Mouse (Mus musculus) c-Kit-negative CD71-positive TER-119-positive erythroid progenitor cells, embryonic 14.5 days (primary cell): ENCODE data around the gene Cadm1.

Experiments used
- DNase-seq: peaks from one replicate; pipeline ENCODE4 v3.0.0-alpha.2; 2013; ENCODE audit warnings: low read depth, low spot score

Cadm1 gene

DNA sequence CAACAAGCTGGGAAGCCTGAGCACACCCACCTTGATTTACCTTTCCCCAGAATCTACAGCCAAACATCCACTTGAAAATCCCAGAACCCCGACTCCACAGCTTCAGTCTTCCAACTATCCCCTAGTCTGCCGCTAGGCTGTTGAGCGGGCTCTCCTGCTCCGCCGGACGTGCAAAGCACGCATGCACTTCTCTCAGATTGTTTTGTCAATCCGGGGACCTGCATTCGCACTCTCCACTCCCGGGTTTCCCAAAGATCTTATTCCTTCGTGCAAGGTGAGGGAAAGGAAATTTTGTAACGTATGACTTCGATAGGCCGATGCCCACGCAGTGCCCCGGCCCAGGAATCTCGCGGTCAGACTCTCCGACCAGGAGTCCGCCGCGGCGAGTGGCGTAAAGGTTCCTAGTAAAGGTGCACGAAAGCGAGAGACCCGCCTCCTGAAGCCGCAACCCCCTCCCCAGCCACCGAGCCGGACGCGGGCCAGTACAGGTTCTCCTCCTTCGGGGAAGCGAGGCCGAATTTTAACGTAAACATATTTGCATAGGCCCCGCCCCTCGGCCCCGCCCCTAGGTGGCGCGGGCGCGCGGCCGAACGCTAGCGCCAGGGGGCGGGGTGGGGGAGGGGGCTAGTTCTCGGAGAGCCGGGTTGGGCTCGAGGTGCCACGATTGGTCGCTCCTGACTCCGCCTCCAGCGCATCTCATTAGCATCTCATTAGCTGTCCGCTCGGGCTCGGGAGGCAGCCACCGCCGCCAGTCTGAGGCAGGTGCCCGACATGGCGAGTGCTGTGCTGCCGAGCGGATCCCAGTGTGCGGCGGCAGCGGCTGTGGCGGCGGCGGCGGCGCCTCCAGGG is at the start of gene Cadm1:
Cadm1 (plus strand) TSS at position 572 of the 849 bp plus-strand sequence.
- DNase-seq: peak; percentile 19

DNA sequence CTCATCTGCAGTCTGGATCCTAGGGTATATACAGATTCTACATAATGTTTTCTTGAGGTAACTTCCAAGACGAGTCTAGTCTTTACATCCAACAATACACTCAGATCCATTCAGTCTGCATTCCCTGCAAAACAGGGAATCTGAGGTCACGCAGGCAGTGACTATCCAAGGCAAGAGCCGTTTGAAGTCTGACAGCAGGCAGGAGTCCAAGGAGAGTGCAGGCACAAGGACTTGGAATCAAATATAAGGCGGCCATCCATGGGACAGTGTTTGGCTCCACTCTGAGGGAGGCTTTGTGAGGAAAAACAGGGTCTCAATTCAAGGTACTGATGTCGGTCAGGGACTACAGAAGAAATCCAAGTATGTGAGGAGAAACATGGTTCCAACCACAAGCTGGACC is 45.5 kb upstream of the Cadm1 start:
- DNase-seq: no peak

DNA sequence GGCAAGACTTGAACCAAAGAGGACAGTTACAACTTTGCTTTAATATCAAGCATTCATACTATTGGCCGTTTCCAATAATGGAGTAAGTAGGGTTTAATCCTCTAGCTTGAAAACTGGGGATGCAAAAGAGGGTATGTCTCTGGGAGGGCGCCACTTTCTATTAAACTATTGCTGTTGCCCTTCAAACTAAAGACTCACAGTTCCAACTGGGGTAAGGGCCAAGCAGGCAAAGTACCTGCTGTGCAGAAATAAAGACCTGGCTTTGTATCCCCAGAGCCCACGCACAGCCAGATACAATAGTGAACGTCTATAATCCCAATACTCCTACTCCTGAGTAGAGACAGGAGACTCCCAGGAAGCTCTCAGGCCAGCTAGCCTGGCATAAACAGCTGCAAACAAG is 44.8 kb upstream of the Cadm1 start:
- no peak for DNase-seq

DNA sequence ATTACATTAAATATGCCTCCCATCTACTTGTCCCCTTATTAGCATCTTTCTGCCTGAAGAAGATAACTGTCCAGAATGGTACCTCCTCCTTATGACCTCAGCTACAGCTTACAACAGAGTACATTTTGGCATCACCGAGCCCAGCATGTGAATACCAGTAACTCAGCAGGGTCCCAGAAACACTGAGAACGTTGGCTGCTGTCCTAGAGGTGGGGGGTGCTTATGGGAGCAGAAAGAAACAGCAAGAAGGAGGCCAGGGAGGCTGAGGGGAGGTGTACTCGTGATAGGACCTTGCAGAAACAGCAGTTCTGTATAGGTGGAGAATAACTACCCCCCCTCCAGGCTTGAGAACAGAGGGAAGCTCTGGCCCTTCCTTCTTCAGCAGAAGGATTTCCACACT is 30.2 kb upstream of the Cadm1 start:
- no peak for DNase-seq

DNA sequence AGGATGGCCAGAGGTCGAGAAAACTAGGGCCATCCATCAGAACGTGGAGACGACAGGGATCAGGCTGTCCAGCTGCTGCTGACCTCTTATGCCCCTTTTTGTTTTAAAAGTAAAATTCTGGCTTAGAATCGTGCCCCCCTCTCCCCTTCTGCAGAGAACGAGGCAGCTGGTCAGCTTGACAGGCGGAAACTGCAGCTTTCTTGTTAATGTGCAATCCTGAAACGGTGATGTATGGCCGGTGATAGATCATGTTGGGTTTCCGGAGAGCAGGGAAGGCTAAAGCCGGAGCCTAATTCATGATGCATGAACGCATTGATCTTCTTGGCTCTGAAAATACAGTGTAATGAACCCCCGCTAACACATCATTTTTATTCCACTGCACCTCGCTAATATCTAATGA is 24.0 kb upstream of the Cadm1 start:
- no peak for DNase-seq

DNA sequence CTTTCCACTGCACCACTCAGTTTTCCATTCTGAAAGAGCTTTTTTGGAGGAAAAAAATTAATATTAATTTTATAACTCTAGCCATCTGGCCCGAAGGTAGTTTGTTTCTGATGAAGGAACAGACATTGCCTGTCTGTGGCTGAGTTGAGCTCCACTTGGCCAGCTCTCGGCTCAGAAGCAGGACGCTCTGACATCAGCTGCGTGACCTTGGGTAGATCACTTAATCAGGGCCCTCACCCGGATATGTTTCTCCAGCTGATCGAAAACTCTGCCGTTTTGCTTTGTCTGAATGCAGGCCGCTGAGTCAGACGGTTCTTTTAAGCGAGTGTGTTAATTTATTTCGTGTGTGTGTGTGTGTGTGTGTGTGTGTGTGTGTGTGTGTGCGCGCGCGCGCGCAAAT is 23.1 kb upstream of the Cadm1 start:
- no peak for DNase-seq

DNA sequence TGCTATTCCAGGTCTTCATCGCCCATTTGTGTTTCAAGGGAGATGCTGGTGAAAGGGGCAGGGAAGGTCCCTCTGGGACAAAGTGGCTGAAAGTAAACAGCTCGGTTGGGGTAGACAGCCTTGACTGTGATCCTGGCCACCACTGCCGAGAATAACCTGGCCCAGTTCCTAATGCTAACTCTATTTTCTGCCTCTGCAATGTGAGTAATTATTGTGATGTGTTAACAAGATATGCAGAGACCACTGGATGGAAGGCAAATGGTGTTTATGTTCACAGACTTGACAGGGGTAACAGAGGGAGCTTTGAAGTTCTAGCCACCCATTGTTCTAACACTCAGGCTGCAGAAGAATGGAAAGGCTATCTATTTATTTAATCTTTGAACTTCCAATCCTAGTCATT is 21.9 kb upstream of the Cadm1 start:
- no peak for DNase-seq

DNA sequence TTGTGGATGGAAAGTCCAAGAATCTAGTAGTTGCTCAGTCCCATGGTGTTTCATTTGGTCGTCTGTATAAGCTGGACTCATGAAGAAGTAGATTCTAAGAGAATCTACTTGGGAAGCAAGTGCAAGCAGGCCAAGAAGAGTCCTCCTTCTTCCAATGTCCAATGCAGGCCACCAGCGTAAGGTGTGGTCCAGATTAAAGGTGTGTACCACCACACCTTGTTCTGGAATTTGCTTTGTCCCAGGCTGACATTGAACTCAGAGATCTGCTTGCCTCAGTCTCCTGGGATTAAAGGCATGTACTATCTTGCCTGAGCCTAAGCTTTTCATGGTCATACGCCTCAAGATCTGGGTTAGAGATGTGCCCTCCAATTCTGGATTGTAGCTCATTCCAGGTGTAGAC is 17.5 kb upstream of the Cadm1 start:
- no peak for DNase-seq

DNA sequence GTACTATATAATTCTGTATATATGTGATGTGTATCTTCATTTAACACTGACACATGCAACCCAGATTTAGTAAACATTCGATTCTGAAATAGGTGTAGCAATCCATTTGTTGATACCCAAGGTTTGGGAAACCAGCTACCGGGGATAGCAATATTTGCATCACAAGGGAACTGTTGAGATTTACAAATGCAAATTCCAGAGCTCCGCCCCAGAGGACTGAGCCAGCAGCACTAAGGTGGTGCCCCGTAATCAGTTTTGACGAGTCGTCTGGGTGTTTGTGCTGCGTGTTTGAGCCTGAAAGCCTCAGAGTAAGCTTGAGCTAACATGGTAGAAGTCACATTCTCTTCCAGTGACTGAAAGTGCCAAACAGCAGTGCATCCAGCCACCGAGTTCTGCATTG is 15.7 kb upstream of the Cadm1 start:
- DNase-seq: no peak

DNA sequence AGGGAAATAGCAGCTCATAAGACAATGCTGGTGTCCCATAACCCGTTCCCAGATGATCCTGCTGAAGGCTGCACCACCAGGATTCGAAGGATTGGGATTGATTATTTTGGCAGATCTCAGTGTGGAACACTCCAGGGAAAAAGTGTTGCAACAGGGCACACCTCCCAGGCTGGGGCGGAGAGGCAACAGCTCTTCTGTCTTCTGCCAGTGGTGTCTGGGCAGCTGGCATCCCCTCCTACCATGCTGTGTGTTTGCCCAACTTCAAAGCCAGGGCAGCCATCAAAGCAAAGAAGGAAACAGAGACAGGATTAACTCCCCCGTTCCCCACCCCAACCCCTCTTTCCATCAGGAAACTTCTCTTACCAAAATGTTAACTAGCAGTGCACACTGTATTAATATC is 13.7 kb upstream of the Cadm1 start:
- no peak for DNase-seq

DNA sequence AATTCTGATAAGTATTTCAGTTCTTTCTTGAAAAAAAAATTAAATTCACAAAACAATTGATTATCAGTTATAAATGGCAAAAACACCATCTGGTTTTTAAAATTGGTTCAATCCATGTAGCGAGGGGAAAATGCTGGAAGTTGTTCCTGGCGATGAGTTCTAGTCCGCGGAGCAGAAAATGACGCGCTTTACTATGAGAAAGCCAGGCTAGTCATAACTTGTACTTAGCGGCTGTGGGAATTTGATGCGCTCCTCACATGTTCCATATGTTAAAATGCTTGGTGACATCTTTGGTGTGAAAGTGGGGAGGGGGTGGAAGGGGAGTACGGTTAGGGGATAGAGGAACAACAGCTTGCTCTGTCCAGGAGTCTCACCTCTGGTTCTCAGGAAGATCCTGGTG is 2.7 kb upstream of the Cadm1 start:
- no peak for DNase-seq

DNA sequence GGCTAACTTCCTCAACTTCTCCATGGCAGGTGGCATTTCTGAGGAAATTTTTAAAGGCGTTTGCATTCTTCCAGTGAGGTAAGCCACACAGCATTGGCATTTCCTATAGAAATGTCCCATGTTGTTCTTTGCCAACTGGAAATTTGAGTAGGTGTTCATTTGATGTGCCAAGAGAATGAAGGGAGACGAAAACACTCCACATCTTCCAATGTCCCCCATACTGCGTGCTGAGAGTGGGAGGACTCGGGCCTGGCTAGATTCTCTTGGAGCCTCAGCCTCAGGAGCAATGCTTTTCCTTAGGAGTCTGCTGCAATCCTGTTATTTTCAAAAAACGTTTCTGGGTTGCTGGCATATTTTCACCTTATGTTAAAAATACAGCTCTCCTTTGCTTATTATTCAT is 2.2 kb upstream of the Cadm1 start:
- DNase-seq: no peak

DNA sequence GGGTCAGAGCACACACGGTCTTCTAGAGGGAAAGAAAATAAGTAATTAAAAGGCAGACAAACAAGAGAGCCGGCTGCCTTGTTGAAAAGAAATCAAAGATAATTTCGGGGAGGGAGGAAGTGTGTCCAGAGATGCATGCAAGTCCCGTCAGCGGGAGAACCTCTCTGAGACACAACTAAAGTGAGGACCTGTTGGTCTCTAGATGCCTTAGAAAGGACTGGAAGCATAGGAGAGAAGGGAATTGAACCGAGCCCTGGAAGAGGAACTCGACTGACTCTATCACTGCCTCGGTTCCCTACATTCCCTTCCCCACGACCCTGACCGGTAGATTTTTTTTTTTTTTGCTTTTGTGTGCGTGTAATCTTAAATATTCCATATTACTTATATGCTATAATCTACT is 791 bp upstream of the Cadm1 start:
- DNase-seq: no peak

DNA sequence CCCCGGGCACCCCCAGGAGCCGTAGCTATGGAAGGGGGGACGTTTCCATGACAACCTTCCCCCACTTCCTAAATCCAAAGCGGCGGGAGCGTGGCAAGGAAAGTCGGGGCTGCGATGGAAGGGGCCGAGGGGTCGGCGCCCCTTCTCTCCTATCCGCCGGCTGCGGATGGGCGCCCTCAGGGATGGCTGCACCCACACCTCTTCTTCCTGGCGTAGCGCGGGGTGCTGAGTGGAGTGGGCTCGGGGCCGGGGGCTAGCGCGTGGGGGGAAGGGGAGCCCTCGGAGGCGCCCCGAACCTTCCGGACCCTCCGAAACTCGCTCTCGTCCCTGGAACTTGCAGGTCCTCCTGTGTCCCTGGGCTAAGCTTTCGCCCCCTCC is 560 bp downstream of the Cadm1 start:
- DNase-seq: no peak

DNA sequence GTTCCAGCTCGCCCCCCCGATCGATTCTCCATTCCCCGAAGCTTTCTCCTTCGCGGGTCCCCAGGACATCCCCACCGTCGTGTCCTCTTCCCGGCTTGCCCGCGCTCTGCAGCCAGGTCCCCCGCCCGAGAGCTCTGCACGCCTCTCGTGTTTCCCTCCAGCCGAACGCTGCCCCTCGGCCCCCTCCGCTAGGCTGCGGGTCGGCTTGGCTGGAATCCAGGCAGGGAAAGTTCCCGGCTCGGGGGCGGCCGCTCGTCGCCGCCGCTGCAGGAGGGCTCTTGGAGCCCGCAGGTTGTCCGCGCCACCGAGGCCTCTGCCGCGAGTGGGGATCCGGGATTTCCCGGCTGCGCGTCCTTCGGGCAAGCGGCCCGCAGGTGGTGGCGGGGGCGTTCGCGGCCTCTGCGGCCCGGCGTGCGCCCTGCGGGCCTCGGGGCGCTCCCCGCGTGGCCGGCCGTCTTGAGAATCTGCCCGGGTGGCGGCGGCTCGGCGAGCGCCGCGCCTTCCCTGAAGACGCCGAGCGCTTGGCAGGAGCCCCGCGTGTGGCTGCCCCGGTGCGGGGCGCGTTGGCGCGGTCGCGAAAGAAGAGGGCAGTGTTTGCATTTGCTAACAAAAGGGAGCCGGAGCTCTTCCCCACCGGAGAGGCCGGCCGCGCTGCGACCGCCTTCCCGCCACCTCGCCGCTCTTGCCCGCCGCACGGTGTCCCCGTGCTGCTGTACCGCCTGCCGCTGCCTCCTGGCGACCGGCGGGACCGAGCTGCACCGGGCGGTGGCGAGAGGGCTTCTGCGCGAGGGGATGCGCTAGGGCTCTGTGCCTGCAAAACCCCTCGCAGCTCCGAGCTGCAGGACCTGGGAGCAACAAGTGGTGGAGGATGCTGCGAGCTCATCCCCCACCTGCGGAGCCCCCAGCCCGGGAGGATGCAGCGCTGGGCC is 1.2 kb downstream of the Cadm1 start:
- no peak for DNase-seq

DNA sequence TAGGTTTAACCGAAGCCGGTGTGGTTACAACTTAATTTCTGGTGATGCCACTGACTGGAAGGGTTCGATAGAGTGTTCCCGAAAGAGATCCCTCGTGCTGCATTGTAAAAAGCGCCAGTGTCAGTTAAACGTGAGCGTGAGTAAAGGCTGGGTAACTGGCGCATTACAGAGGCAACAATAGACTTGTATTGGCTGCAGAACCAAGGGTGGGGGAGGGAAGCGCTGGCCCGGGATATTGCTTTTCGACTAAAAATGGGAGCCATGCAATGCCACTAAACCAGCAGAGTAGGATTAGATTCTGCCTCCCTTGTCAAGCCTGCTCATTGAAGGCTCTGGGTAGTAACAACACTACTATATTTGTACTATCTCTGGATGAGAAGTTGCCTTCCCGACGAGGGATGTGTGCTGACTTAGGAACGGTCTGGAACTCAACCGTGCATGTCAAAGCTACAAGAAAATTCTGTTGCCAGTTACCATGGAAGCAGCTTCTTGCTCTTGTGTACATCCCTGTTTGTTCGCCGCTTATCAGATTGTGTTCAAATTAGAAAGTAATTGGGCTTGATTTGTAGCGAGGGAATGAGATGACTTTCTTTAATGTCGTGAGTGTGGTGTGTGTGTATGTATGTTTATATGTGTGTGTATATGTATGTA is 2.4 kb downstream of the Cadm1 start:
- no peak for DNase-seq

DNA sequence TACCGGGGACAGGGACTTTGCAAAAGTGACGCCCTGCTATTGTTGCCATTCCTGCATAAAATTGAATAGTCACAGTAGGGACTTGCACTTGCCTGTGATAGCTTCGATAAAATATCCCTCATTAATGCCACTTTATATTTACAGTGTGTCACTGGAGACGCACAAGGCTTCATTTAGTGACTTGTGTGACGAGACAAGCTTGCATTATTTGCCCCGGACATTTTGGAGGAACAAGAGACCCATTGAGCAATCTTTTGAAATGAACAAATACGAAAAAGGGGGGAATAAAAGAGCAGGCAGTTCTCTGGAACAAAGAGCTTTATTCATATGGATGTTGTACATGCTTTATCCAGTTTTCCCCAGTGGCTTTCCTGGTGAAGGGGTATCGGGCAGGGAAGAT is 3.5 kb downstream of the Cadm1 start:
- DNase-seq: no peak

DNA sequence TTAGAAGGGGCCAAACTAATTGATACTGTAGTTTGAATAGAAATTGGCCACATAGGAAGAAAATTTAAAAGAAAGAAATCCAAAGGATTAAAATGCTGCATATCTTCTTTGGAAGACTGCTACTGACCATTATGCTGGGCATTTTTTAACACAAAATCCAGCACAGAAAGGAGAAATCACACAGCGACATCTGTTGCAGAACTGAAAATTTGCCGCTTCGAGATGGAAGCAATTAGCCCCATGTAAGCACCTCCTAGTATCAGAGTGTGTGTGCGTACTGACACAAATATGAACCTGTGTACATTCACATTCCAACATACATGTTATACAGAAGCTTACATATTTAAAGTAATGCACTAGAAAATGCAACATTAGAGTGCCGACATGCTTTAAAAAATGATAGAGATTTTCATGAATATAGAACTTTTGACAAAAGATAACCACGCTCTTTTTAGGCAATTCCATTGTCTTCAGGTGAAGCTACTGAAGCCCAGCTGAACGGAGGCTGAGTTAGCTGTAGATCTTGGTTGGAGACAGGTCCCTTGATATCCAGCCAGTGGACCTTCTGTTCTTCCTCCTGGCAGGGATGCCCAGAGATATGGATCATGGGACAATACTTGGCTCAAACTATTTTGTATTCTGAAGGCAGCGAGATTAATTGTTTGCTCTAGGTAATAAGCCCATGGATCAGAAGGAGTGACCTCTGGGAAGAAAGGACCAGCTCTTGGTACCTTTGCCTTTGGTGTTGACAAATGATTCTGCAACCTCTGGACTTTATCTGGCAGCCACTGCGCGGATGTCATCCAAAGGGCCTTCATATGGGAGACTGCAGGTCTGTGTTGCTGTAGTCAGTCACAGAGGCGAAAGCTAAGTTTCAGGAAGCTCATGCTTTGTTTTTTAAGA is 4.9 kb downstream of the Cadm1 start:
- DNase-seq: no peak

DNA sequence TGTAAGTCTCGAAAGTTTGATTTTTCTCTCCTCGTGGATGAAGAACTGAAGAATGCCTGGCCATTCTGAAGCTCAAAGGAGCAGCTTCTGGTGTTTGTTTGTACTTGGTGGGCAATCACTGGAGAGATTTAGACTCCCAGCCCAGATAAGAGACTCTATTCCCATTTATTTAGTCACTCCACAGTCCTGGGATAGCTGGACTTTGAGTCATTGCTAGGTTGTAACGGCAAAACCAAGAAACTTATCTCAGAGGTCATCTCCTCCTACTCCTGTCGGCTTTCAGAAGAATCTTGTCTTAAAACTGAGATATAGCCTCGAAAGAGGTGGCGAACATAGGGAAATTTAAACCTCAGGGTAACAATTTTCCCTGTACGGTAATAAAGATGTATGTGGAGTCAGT is 15.3 kb downstream of the Cadm1 start:
- DNase-seq: no peak

DNA sequence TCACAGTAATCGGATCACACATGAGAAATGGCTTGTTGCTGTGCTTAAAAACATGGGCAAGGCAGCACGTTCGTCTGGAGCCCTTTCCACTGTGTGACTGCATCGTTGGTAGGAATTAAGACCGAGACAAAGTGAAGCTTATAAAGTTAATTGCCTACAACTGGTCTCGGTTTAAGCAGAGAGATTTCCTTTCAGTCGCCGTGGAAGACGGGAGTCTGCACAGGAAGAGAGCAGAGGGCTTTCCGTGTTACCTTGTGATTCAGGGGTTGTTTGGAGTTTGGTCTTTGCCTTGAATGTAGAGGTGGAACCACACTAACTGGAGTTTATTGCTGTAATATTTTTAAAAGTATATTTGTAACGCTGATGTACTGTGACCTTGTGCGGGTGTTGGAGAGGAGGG is 15.7 kb downstream of the Cadm1 start:
- DNase-seq: no peak

DNA sequence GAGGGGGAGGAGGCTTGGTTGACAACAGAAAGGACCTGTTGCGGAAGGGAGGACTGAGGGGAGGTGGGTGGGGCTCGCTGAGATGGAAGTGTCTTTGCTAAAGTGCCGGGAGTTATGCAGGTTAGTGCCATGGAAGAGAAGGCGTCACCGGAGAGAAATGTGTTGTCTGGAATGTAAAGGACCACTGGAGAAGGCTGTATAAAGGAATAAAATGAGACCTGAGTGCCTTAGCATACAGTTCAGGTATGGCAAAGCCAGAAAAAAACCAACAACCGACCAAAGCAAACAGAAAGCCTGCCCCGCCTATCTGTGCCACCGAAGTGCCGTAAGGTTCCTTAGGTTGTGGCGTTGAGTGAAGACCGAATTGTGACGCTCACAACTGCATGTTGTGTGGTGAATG is 18.4 kb downstream of the Cadm1 start:
- DNase-seq: no peak
